Mouse (Mus musculus) B cell, adult 62 days (primary cell): ENCODE measurements around the gene Serpinb8. TPM values are rescaled to one million over a fixed set of nuclear protein-coding genes. Genes with fewer than 3 reads are reported as not detected.

Experiments
- total RNA-seq: library from RNA; stranded (reverse); gene quantifications from 4 replicates; pipeline ENCODE4 v1.2.4, GENCODE M21; 2023

Serpinb8 gene
- 0.36 TPM in 1 of 4 replicates, not detected in the others for total RNA-seq

DNA sequence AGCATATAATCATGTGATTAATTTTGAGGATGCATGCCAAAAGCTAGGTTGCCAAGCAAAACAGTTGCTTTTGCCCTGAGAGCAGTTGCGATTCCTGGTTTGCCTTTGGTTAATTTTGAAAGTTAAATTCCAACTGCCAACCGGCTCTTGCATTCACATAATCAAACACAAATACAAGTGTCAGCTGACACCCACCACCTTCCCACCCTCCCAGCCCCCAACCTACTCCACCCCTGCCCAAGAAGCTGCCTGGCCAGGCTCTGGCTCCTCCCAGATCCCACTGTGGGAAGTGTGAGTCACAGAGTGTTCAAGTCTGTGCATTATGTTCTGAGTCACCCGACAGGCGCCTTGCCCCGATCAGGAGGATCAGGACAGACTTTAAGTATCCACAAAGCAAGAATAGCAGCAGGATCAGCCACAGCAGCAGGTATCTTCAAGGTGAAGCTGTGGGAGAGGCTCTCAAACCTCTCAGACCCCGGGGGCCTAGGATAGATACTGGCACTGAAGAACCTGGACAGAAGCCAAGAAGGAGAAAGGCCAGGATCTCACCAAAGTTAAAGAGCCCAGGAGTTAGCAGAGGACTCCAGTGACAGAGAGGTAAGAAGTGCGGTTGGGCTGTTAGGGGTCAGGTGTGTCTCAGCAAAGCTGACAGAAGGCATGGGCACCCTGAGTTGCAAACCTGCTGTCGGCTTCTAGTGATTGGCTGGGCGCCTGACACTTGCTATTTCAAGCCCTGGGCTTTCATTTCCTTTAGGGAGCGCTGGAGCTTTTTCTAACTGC lies at the start of gene Serpinb8:
Gene Serpinb8, plus strand, starts transcription at position 316 of the 780 bp plus-strand sequence.

Other genes starting within 250 kb of the Serpinb8 start
- gene Serpinb11, start 228.8 kb upstream of the Serpinb8 start, total RNA-seq, result not detected in 4 replicates
- 0.28 to 0.72 TPM in 2 of 4 replicates, not detected in the others for gene Serpinb7, start 190.4 kb upstream of the Serpinb8 start, total RNA-seq
- not detected in 4 replicates for gene Serpinb2, start 78.6 kb upstream of the Serpinb8 start, total RNA-seq